In the genomic region with DNA sequence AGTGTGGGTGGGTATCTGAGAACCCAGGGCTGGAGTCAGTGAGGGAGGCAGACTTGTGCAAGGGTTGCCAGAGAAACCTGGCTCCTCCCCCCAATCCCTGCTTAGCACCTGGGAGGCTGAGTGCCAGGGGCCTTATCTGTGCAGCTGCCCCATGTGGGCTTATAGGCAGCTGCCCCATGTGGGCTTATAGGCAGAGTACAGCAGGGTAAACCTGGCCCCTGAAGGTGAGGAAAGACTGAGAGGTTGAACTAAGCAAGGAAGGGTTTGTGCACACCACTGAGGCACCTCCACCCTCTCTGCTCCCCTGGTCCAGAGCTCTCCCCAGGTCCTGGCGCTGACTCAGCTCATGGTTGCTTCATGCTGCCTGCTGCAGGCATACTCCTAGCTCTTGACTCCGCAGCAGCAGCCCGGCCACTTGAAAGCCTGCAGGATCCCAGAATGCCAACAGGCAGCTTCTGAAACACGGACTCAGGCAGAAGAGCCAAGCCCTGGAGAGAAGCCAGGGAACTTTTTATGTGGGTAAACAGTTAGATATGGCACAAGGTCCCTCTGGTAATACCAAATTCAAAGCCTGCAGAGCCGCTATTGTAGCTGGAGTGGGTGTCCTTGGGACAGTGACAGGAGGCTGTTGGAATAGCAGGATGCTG, we compare ENCODE assay signal across 10 mouse cellular contexts. TPM values are rescaled to one million over a fixed set of nuclear protein-coding genes. Genes with fewer than 3 reads are reported as not detected.
DNase-seq lines count a peak whose midpoint lies in the region; ATAC-seq lines count a peak whose summit lies in the region.
"Had no signal": no experiment of that assay in that cellular context is flagged by ENCODE, and none has a peak within 500 bp of the region (broad histone marks: within the 10 kb centered on the region; RNA-seq: fewer than 3 reads in every experiment).

No protein-coding gene starts in this region.

- peak overlapping the region; percentile 57 for H3K27ac ChIP-seq in heart, embryonic 13.5 days (replicated peaks)
- H3K27ac ChIP-seq in embryonic facial prominence, embryonic 15.5 days (replicated peaks), result peak overlapping the region; percentile 8; the same call in 1 of the 2 replicates
- H3K27ac ChIP-seq: liver, embryonic 15.5 days had no signal

- H3K9ac ChIP-seq in heart, embryonic 13.5 days, result peak overlapping the region; percentile 52; the same call in 1 of the 2 replicates
- H3K9ac ChIP-seq in embryonic facial prominence, embryonic 15.5 days, result no peak overlapping the region
- H3K9ac ChIP-seq: liver, embryonic 15.5 days had no signal

- intact Hi-C loops in heart, postnatal 36 days (cut with DNase I), result loop anchor here (1.0 kb wide), 2 partner anchors 52 to 266 kb away; partner anchors contain the start of gene Dnlz

- H3K36me3 ChIP-seq in heart, embryonic 13.5 days, result no peaks in the 10 kb centered on the region
- H3K36me3 ChIP-seq in embryonic facial prominence, embryonic 15.5 days, result no peaks in the 10 kb centered on the region
- H3K36me3 ChIP-seq: liver, embryonic 15.5 days had no signal

- WGBS in heart, embryonic 13.5 days, result 27% methylated on average over 5 of the region's 5 CpGs
- 36% methylated on average over 5 of the region's 5 CpGs for WGBS in embryonic facial prominence, embryonic 15.5 days

- H3K27me3 ChIP-seq in heart, embryonic 13.5 days (replicated peaks), result 0 out of 2 replicates have a peak, but pooled peaks cover 9% of the 10 kb centered on the region
- H3K27me3 ChIP-seq in embryonic facial prominence, embryonic 15.5 days, result peaks cover 7% of the 10 kb centered on the region; the same call in 1 of the 2 replicates

- no peaks in the 10 kb centered on the region for H3K9me3 ChIP-seq in heart, embryonic 13.5 days
- H3K9me3 ChIP-seq in embryonic facial prominence, embryonic 15.5 days (replicated peaks), result peaks cover 4% of the 10 kb centered on the region; the same call in 1 of the 2 replicates
- H3K9me3 ChIP-seq: liver, embryonic 15.5 days had no signal

- H3K4me3 ChIP-seq in heart, embryonic 13.5 days, result no peak overlapping the region
- H3K4me3 ChIP-seq in embryonic facial prominence, embryonic 15.5 days (replicated peaks), result no peak overlapping the region
- H3K4me3 ChIP-seq: liver, embryonic 15.5 days had no signal

- peaks cover 43% of the 10 kb centered on the region for H3K4me1 ChIP-seq in heart, embryonic 13.5 days
- H3K4me1 ChIP-seq in embryonic facial prominence, embryonic 15.5 days, result peaks cover 46% of the 10 kb centered on the region
- H3K4me1 ChIP-seq: liver, embryonic 15.5 days had no signal

- H3K4me2 ChIP-seq in heart, embryonic 13.5 days, result peak overlapping the region; percentile 30; the same call in 1 of the 2 replicates
- no peak overlapping the region for H3K4me2 ChIP-seq in embryonic facial prominence, embryonic 15.5 days (replicated peaks)
- H3K4me2 ChIP-seq: liver, embryonic 15.5 days had no signal

- no peak for DNase-seq in heart, postnatal 36 days
- peak; percentile 85 for DNase-seq in adrenal gland, adult 2 months
- DNase-seq in lung, postnatal 10 days, result peak; percentile 55
- DNase-seq in T-cell, adult 2 months (ENCODE audit: low spot score), result no peak
- DNase-seq in thymus, adult 18-20 months, result no peak
- no peak for DNase-seq in spleen, postnatal 4 days (ENCODE audit: low spot score in 2 of 2)

- no peak for ATAC-seq in heart, embryonic 13.5 days (ENCODE audit: extremely low read depth, insufficient number of reproducible peaks, low FRiP score, low TSS enrichment)
- ATAC-seq in embryonic facial prominence, embryonic 15.5 days (ENCODE audit: insufficient number of reproducible peaks, low FRiP score, low TSS enrichment, low read depth), result peak; percentile 43

RNA-seq across cellular contexts. Expression of gene Ccdc187, which starts 5.9 kb away (rescaled TPM):
- 0.10 and 0.24 TPM in 2 replicates for polyA plus RNA-seq in heart, embryonic 13.5 days (2015; fragmentation: Nextera tagmentation; extraction: Ambion mirVana)
- total RNA-seq in heart, postnatal 36 days (2021), result under 1 TPM; 0.03 to 0.08 TPM
- 1 to 10 TPM in 1 of 2 experiments, under 1 TPM in 1; 0.58 to 1.0 TPM for total RNA-seq in adrenal gland, adult 2 months (2021)
- 0.51 and 0.83 TPM in 2 replicates for polyA plus RNA-seq in adrenal gland, adult 2 months (2012; rRNA removed)
- 0.70 and 1.1 TPM in 2 replicates for polyA plus RNA-seq in embryonic facial prominence, embryonic 15.5 days (2015; fragmentation: Nextera tagmentation; extraction: Ambion mirVana)
- polyA plus RNA-seq: embryonic facial prominence, embryonic 11.5 days had no signal

RNA-seq across cellular contexts. Expression of gene Gpsm1, which starts 15.0 kb away (rescaled TPM):
- polyA plus RNA-seq in heart, embryonic 13.5 days (2015; fragmentation: Nextera tagmentation; extraction: Ambion mirVana), result 37.3 TPM in 2 replicates
- total RNA-seq in heart, postnatal 36 days (2021), result 100 to 1,000 TPM; 208 to 243 TPM
- 10 to 100 TPM in 1 of 2 experiments, 1 to 10 TPM in 1; 9.4 to 14.9 TPM for total RNA-seq in adrenal gland, adult 2 months (2021)
- 20.0 and 24.1 TPM in 2 replicates for polyA plus RNA-seq in adrenal gland, adult 2 months (2012; rRNA removed)
- 52.0 and 52.1 TPM in 2 replicates for polyA plus RNA-seq in embryonic facial prominence, embryonic 15.5 days (2015; fragmentation: Nextera tagmentation; extraction: Ambion mirVana)

RNA-seq across cellular contexts. Expression of gene Dnlz, which starts 51.6 kb away (rescaled TPM):
- polyA plus RNA-seq in heart, embryonic 13.5 days (2015; fragmentation: Nextera tagmentation; extraction: Ambion mirVana), result 27.5 and 28.7 TPM in 2 replicates
- total RNA-seq in heart, postnatal 36 days (2021), result 10 to 100 TPM; 21.1 to 21.4 TPM
- 10 to 100 TPM; 20.6 to 25.6 TPM for total RNA-seq in adrenal gland, adult 2 months (2021)
- polyA plus RNA-seq in adrenal gland, adult 2 months (2012; rRNA removed), result 30.6 and 31.1 TPM in 2 replicates
- polyA plus RNA-seq in embryonic facial prominence, embryonic 15.5 days (2015; fragmentation: Nextera tagmentation; extraction: Ambion mirVana), result 30.2 and 31.9 TPM in 2 replicates

Comparison
In these comparisons a context has a peak if more than half of its experiments do, and no peak if none do; other contexts are left out.
1. DNase-seq: peak in adrenal gland, adult 2 months (single experiment) and lung, postnatal 10 days (single experiment); none in heart, postnatal 36 days (0 of 2), T-cell, adult 2 months (single experiment), thymus, adult 18-20 months (0 of 2) and spleen, postnatal 4 days (0 of 2).